Mouse (Mus musculus) frontal cortex, adult 2 months (tissue): Measurements from ENCODE around the gene Xcl1. TPM values are rescaled to one million over a fixed set of nuclear protein-coding genes. Genes with fewer than 3 reads are reported as not detected.
A peak's percentile ranks its signal among the peaks of the same experiment; 100 is the strongest.

ENCODE experiments used
- DNase-seq, 2 experiments: peaks; one replicate each; pipeline ENCODE4 v3.0.0; 2022; ENCODE audit warnings: low spot score in 1 of 2; ENCODE audit errors: extremely low spot score in 1 of 2
- polyA plus RNA-seq: library from polyadenylated mRNA; depleted of rRNA; stranded (reverse); fragments of >200 nt; gene quantifications from 2 replicates; pipeline ENCODE4 v1.2.3, GENCODE M21; 2012; rRNA removed

Gene Xcl1
- polyA plus RNA-seq, 1 experiment, result not detected

GRCm38 (mm10) chr1:164926534-164927160 is 8.7 kb downstream of the Xcl1 start:
- DNase-seq, result peak; percentile 86 to 90

DNA sequence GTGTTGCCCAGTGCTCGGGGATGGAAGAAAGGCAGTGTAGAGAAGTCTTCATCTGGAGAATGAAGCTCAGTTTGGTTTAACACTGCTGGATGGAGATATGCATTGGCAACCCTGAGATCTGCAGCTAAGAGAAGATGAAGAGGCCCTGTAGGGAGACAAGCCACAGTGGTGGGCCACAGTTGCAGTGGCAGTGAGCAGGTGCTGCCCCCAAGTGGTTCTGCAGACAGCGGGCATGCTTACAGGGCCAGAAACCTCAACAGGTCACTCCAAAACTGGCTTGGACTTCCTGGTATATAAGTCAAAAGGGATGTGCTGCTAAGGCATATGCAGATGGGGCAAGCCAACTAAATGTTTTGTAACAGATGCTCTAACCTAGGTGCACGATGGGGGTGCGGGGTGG is 30.3 kb downstream of the Xcl1 start:
- peak in 1 of 2 experiments; percentile 63 for DNase-seq

DNA sequence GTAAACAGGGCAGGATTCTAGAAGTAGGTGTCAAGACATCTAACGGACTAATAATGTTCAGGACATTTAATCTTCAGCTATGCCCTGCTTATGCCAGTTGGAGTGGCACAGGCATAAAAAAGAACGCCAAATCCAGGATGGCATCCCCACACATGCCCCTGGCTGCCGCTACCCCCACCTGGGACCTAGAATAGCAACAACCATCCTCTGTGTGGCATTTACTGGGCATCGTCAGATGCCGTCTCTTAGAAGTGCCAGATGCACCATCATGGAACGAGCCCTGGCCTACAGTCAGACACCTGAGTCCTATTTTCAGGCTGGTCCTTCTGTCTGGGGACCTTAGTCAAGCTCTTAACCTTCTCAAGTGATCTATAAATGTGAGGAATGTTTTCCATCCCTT is 34.6 kb downstream of the Xcl1 start:
- DNase-seq, result no peak

GRCm38 (mm10) chr1:164900226-164900625 is 35.1 kb downstream of the Xcl1 start:
- no peak for DNase-seq

DNA sequence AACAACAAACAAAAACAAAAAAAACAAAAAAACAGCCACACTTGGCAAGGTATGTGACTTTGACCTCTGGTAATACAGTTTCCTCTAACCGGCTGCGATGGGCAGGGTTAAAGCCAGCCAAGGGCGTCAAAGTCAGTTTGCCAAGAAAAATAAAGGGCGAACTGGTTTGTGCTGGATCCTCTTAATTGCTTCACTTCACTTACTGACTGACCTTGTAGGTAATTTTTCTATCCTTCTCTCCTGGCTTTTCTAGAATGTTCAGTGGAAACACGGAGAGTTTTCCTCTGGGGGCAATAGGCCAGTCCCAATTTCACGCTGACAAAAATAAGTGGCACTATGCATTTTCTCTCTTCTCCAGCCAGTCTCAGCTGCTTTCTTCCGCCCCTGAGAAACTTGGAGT is 35.8 kb downstream of the Xcl1 start:
- no peak for DNase-seq

- DNase-seq, result peak; percentile 78 to 88
Observed at GRCm38 (mm10) chr1:164898846-164899351, 36.4 kb downstream of the Xcl1 start.

DNA sequence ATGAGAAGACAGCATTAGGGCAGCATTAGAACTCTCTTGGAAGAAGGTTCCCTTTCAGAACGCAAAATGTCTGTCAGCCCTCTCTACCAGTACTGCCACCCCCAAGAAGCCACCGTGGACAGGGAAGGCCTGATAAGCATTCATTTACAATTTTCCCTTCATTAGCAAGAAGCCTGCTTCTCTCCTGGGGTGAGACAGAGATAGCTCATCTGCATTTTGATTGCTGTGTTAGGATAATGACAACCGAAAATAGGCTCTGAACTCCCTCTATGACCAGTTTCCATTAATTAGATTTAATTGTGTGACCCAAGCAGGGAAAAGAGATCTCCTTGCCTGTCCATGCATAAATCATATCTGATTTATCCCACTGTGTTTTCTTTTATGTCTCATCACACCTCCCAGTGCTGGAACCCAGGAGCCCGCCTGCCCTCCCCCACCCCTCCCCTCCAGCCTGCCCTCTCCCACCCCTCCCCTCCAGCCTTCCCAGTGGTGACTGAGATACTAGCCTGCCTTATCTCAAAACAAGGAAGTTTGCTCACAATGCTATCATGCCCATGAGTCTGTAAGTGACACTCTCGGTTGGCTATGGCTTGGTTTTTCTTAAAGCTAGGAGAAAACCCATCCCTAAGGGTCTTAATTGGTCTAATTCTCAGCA is 38.0 kb downstream of the Xcl1 start:
- no peak for DNase-seq

DNA sequence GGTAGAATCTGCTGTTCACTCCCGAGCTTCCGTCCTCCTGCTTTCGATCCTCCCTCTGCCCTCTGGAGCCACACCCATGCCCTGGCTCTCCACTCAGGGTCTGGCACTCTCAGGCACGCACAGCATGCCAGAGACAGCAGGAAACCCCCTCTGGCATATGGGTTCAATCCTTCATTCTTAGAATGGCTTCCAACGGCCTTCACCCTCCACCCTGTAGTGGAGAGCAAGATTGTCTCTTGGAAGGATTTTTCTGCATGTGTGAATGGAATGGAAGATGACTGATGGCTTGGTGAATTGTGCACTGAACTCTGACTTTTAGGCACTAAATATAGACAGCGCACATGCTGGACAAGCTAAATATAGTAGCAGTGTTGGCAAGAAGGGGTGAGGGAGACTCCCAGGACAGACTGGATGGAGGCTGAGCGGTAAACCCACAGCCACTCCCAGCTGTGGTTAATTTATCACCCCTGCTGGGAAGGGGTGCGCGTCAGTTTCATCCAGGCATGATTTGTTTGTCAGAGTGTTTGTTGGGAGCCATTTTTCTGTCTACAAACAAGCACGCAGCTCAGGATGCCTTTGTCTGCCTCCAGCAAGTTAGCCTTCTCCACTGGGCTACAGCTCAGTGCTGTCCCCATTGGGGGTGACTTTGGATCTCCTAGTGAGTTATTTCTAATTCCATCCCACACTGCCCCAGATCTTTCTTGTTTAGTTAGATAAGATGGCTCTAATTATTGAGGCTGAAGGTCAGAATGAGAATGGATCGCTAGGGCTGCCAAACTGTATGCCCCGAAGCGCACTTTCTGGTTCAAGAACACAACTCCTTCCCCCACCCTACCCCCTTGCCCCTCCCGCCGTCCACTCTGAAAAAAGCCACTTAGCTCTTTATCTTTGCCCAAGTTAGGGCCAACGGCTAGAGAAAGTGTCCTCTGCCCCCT is 38.8 kb downstream of the Xcl1 start:
- DNase-seq, result no peak

GRCm38 (mm10) chr1:164895806-164896205 is 39.5 kb downstream of the Xcl1 start:
- no peak for DNase-seq

- no peak for DNase-seq
Observed at GRCm38 (mm10) chr1:164890366-164890765, 45.0 kb downstream of the Xcl1 start.

- DNase-seq, result no peak
Observed at GRCm38 (mm10) chr1:164888563-164888962, 46.8 kb downstream of the Xcl1 start.

- DNase-seq, result peak in 1 of 2 experiments; percentile 33
Observed at GRCm38 (mm10) chr1:164887775-164888174, 47.6 kb downstream of the Xcl1 start.

GRCm38 (mm10) chr1:164881891-164882290 is 53.4 kb downstream of the Xcl1 start:
- DNase-seq, result no peak

Other genes with a start within 250 kb of the Xcl1 start
- 0.30 and 0.36 TPM in 2 replicates for gene Dpt, start 138.9 kb downstream of the Xcl1 start, polyA plus RNA-seq
- not detected in 2 replicates for gene Tbx19, start 225.2 kb upstream of the Xcl1 start, polyA plus RNA-seq